In genomic region chr14:73279096-73279495, GRCm38 (mm10) we compare ENCODE assay signal across 34 mouse cellular contexts.
"Had no signal": no experiment of that assay in that cellular context is flagged by ENCODE, and none has a peak within 500 bp of the region (broad histone marks: within the 10 kb centered on the region; RNA-seq: fewer than 3 reads in every experiment).

No protein-coding gene starts in this region.

- H3K9me3 ChIP-seq: heart, embryonic 10.5 days; heart, embryonic 12.5 days; heart, embryonic 13.5 days; heart, embryonic 15.5 days; hindbrain, embryonic 10.5 days; hindbrain, embryonic 12.5 days; hindbrain, embryonic 13.5 days; hindbrain, embryonic 15.5 days; intestine, embryonic 15.5 days; kidney, embryonic 15.5 days had no signal

- H3K27ac ChIP-seq: heart, embryonic 10.5 days; heart, embryonic 13.5 days; heart, embryonic 15.5 days; hindbrain, embryonic 10.5 days; hindbrain, embryonic 12.5 days; hindbrain, embryonic 13.5 days; hindbrain, embryonic 14.5 days; hindbrain, embryonic 15.5 days; hindbrain, postnatal 0 days; intestine, embryonic 15.5 days; kidney, embryonic 15.5 days; kidney, postnatal 0 days; layer of hippocampus, adult 2 months had no signal

- H3K4me1 ChIP-seq: heart, embryonic 10.5 days; heart, embryonic 12.5 days; heart, embryonic 13.5 days; heart, embryonic 15.5 days; hindbrain, embryonic 12.5 days; hindbrain, embryonic 13.5 days; hindbrain, embryonic 15.5 days; intestine, embryonic 15.5 days; kidney, embryonic 15.5 days had no signal

- H3K36me3 ChIP-seq: heart, embryonic 10.5 days; heart, embryonic 15.5 days; intestine, embryonic 15.5 days; kidney, embryonic 15.5 days had no signal

- H3K27me3 ChIP-seq: heart, embryonic 12.5 days; heart, embryonic 13.5 days; heart, embryonic 15.5 days; hindbrain, embryonic 12.5 days; hindbrain, embryonic 13.5 days; hindbrain, embryonic 15.5 days; intestine, embryonic 15.5 days; kidney, embryonic 15.5 days had no signal

- H3K9ac ChIP-seq: heart, embryonic 12.5 days; heart, embryonic 13.5 days; heart, embryonic 15.5 days; hindbrain, embryonic 12.5 days; hindbrain, embryonic 13.5 days; hindbrain, embryonic 14.5 days; hindbrain, embryonic 15.5 days; intestine, embryonic 15.5 days; kidney, embryonic 15.5 days had no signal

- H3K4me2 ChIP-seq: heart, embryonic 11.5 days; heart, embryonic 12.5 days; heart, embryonic 13.5 days; heart, embryonic 15.5 days; hindbrain, embryonic 12.5 days; hindbrain, embryonic 13.5 days; hindbrain, embryonic 14.5 days; hindbrain, embryonic 15.5 days; intestine, embryonic 15.5 days; kidney, embryonic 15.5 days had no signal

- DNase-seq: heart, postnatal 10 days; heart, postnatal 14 days; heart, postnatal 36 days; heart, postnatal 4 days; kidney, adult 11 months; kidney, adult 18-20 months; kidney, adult 2 months; kidney, adult 8-10 months; kidney, adult 9 months; kidney, postnatal 10 days; kidney, postnatal 14 days; kidney, postnatal 25 days; kidney, postnatal 36 days; kidney, postnatal 4 days; layer of hippocampus, postnatal 36 days had no signal

- ATAC-seq: hindbrain, embryonic 16.5 days; hindbrain, postnatal 0 days; inflammation-experienced regulatory T-cells, adult 6 months; intestine, embryonic 15.5 days; intestine, embryonic 16.5 days; intestine, postnatal 0 days had no signal

- H3K4me3 ChIP-seq: heart, embryonic 10.5 days; heart, embryonic 12.5 days; heart, embryonic 13.5 days; heart, embryonic 15.5 days; hindbrain, embryonic 10.5 days; hindbrain, embryonic 12.5 days; hindbrain, embryonic 13.5 days; hindbrain, embryonic 15.5 days; intestine, embryonic 15.5 days; kidney, embryonic 15.5 days; layer of hippocampus, adult 2 months had no signal
